Mouse (Mus musculus) 3T3-L1 (cell line): ENCODE results near the gene Mlst8.
"Not testable (repeated sequence)": the region's sequence is repeated elsewhere in the genome, so short reads cannot be mapped to it uniquely, and the experiment has no call there.

ENCODE experiments used
- DNase-seq: peaks from one replicate; pipeline ENCODE4 v3.0.0-alpha.2; 2015; ENCODE audit warnings: low read depth, low spot score

Mlst8 gene

GRCm38 (mm10) chr17:24469910-24470602, 8.8 kb downstream of the Mlst8 start, which contains the start of the genes E4f1 and Pgp:
TSS of gene E4f1 (minus strand) at chr17:24470313.
TSS of gene Pgp (plus strand) at chr17:24470392.
- DNase-seq = peak; percentile 97

DNA sequence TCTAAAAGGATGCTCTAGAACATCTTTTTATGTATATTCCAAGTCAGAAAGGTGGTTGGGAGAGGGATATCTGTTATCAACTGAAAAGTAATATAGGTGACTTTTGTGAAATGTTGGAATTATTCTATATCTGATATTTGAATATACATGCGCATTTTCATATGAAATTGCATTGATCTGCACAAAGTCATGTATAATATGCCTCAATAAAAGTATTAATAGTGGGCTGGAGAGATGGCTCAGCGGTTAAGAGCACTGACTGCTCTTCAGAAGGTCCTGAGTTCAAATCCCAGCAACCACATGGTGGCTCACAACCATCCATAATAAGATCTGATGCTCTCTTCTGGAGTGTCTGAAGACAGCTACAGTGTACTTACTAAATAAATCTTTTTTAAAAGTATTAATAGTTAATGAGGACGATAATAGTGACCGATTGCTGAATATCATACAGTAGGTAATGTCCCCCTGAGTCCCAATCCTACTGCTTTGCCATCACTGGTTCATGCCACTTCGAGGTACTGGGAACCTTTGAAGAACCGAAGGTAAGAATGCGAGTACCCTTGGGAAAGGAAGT, 9.5 kb downstream of the Mlst8 start:
- no peak for DNase-seq

DNA sequence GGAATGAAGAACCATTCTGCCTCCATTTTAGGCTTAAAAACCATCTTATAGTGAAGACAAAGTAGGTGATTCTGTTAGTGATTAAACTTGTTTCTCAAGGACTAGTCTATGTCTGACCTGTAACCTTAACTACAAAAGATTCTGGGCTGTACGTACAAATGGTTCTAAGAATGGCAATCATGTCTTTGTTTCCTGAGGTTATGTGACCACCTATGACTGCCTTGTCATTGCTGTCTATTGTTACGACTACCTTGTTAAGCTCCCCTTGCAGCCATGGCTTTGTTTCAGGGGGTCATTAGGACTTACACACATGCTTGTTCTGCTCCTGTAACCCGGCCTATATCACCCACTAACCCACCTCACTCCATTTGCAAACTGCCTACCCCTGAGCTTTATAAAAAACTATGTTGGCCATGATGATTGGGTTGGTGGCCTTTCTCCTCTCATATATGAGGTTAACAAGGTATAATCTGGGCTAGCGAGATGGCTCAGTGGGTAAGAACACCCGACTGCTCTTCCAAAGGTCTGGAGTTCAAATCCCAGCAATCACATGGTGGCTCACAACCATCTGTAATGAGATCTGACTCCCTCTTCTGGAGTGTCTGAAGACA, 10.1 kb downstream of the Mlst8 start:
- no peak for DNase-seq

DNA sequence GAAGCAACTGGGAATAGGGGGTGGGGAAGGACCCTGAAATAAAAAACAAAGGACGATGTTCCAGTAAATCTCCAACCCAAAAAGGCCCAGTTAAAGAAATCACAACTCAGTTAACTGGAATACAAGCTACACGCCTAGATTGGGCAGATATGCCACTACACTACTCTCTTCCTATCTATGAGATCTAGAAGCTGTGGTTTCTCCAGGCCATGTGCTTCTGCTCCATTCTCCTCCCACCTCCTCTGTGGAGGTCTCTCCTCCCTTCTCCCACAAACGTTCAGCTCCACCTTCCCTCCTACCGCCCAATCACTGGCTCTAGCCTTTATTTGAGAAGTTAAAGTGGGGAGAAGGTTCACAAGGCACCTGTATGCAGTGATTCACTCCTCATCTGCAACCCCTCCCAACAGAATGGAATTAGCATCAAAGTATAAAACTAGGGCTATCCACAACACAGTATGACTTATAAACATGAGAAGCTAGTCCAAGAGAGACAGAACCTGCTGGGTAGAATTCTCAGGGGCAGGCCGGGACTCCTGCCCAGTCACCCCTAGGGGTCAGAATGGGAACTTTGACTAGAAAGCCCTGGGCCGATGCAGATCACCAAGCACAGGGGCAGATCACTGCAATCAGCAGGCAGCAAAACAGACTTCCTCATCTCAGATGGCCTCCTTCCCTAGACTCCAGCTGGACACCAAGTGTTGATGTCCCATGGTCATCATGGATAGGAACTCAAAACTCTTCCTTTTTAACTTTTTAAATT, 15.3 kb downstream of the Mlst8 start:
- peak; percentile 63 for DNase-seq

DNA sequence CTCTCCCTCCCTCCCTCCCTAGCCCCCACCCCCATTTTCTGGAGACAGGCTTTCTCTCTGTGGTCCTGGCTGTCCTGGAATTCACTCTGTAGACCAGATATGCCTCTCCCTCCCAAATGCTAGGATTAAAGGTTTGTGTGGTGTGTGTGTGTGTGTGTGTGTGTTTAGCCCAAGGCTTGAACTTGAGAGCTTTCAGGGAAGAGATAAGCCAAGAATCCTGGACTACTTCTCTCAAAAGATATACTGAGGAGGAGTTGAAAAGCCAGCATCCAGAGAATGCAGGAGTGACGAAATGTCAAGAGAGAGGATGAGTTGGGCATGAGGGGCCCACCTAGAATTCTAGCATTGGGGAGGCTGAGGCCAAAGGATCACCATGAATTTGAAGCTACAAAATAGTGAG, 15.9 kb downstream of the Mlst8 start:
- no peak for DNase-seq

DNA sequence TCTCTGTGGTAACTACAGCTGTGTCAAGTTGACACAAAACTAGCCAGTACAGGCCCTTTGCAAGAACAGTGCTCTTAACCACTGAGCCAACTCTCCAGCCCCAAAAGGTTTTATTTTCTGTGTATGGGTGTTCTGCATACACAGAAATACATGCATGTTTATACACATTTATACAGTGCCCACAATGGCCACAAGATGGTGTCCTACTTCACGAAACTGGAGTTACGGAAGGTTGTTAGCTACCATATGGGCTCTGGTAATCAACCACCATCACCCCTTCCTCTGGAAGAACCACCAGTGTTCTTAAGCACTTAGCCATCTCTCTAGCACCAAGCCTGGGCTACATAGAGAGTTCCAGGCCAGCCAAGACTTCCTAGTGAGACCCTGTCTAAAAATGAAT, 17.3 kb downstream of the Mlst8 start:
- peak; percentile 86 for DNase-seq

- DNase-seq = not testable (repeated sequence)
Measured at GRCm38 (mm10) chr17:24455523-24456206, 23.2 kb downstream of the Mlst8 start.

- DNase-seq = peak; percentile 100
Measured at GRCm38 (mm10) chr17:24454756-24455522, 23.9 kb downstream of the Mlst8 start.

DNA sequence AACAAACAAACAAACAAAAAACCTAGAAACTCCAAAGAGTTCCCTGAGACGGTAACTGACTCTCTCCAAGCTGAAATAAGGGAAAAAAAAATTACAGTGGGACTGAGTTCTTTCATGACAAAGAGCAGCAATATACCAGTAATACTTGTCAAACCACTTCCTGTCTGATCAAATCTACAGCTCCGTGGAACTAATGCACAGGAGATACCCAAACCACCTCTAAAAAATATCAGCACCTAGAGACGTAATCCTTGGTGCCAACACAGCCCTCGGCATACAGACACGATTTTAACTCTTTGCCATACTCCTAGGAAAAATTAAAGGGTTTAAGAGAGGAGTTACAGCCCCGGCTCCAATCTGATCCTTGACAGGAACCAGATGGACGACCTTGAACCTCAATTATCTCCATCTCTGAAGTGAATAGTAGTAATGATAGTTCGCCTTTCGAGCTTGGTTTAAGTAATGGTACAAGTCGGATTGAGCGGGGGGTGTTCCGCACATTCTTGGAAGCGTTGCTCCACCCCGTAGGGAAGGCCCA, 24.6 kb downstream of the Mlst8 start:
- DNase-seq = no peak

GRCm38 (mm10) chr17:24453372-24453771, 25.5 kb downstream of the Mlst8 start:
- DNase-seq = no peak

DNA sequence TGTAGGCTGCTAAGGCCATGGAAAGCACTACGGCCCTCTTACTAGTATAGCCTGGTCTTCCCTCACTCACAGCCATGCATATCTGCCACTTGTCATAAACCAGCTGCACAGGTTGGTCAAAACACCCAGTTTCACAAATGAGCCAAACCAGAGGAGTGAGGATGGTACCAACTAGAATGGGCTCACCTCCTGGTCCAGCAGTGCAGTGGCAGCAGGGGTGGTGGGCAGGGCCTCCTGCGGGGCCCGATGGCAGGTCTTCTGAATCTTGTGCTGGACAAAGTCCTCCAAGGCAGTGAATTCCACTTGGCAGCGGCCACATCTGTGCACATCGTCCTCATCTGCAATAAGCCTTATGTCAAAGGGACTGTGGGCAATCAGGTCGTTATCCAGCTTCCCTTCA, 27.7 kb downstream of the Mlst8 start:
- DNase-seq = no peak

GRCm38 (mm10) chr17:24449507-24449906, 29.4 kb downstream of the Mlst8 start:
- DNase-seq = no peak

- no peak for DNase-seq
Measured at GRCm38 (mm10) chr17:24446590-24446989, 32.3 kb downstream of the Mlst8 start.

DNA sequence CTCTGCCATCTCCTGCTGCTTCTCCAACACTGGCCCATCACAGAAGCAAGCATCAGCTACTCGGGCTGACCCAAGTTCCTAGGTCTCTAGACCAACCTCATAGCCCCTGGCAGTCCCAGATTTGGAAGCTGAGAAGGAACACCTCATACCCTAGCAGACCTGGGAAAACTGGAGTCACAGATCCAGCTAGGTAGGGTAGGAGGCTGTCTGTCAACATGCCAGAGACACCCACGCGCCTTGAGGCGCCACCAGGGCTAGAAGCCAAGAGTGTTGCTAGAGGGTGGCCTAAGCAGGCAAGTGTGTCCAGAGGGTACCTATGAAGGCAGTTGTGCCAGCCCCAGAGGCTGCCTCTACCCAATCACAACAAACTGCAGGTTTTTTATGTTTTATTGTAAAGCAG, 35.5 kb downstream of the Mlst8 start:
- no peak for DNase-seq

- no peak for DNase-seq
Measured at GRCm38 (mm10) chr17:24442632-24443155, 36.2 kb downstream of the Mlst8 start, which contains the start of gene Dnase1l2. TSS of gene Dnase1l2 (minus strand) at chr17:24443105.

DNA sequence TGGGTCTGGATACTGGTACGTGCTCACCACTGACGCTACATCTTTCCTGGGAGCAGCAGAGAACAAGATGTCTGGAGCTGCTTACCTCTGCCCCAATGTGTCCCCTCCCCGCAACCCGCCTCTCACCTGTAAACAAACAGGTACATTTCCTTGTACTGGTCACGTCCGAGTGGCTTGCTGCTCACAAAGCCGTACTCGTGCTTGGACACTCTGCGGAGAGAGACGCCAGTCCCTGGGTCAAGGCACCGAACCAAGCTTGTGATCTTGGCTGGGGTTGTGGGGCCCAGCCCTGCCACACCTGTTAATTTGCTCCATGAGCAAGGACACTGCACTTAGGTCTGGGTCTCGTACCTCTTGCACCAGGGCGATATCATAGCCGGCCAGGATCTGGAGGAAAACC, 36.8 kb downstream of the Mlst8 start:
- no peak for DNase-seq

- peak; percentile 55 for DNase-seq
Measured at GRCm38 (mm10) chr17:24441148-24441547, 37.7 kb downstream of the Mlst8 start.

DNA sequence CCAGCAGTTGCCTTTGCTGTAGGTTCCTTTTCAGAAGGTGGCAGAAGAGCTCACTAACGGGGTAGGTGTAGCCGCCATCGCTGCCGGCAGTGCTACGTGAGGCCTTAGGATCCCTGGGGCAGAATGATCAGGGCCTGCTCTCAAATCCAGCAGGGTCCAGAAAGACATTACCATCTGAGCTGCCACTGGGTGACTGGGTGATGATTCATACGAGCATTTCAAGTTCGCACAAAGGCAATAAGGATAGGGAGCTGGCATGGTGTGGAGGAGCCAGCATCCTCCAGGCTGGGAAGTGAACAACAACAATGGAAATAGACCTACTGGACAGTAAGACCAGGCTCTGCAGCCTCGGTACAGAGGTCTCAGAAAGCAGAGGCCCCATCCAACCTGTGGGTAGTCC, 38.5 kb downstream of the Mlst8 start:
- peak; percentile 36 for DNase-seq

GRCm38 (mm10) chr17:24437016-24437415, 41.9 kb downstream of the Mlst8 start:
- DNase-seq = peak; percentile 78
